Mouse (Mus musculus) small intestine, adult 2 months (tissue): ENCODE measurements around the gene Serpine2. TPM values are rescaled to one million over a fixed set of nuclear protein-coding genes. Genes with fewer than 3 reads are reported as not detected.

Source experiments
- H3K27ac ChIP-seq: fragments of 200-500 bp; 2 replicates; pipeline ENCODE4 v1.5.1; 2012; ENCODE audit warnings: low read depth, low read length, control low read depth, inconsistent platforms; ENCODE audit not compliant: insufficient read depth
- H3K27me3 ChIP-seq: fragments of 200-500 bp; 2 replicates; pipeline ENCODE4 v1.6.1; 2012; ENCODE audit warnings: mild to moderate bottlenecking, moderate library complexity, low read length, inconsistent platforms; ENCODE audit not compliant: control insufficient read depth, insufficient read depth
- H3K36me3 ChIP-seq: fragments of 200-500 bp; 2 replicates; pipeline ENCODE4 v1.6.1; 2012; ENCODE audit warnings: mild to moderate bottlenecking, low read length, control low read depth, inconsistent platforms; ENCODE audit not compliant: control insufficient read depth, insufficient read depth
- H3K4me1 ChIP-seq: fragments of 200-500 bp; 2 replicates; pipeline ENCODE4 v1.6.1; 2012; ENCODE audit warnings: low read length, inconsistent platforms, mixed read lengths; ENCODE audit not compliant: control insufficient read depth, insufficient read depth, insufficient read length
- H3K4me3 ChIP-seq: fragments of 200-500 bp; 2 replicates; pipeline ENCODE4 v1.5.1; 2012; ENCODE audit warnings: low read depth, mild to moderate bottlenecking, control low read depth, inconsistent platforms, low read length, moderate library complexity
- CTCF ChIP-seq: fragments of 200-500 bp; IDR thresholded peaks from 2 replicates; pipeline ENCODE4 v1.5.1; 2012; ENCODE audit warnings: low read depth, mild to moderate bottlenecking, control low read depth, inconsistent platforms, low read length, moderate library complexity, mixed read lengths; ENCODE audit not compliant: insufficient replicate concordance, insufficient read length; ENCODE audit errors: extremely low read depth
- POLR2A ChIP-seq: fragments of 200-500 bp; IDR thresholded peaks from 2 replicates; pipeline ENCODE4 v1.6.1; 2012; ENCODE audit warnings: low read depth, mild to moderate bottlenecking, control low read depth, inconsistent platforms, low read length, moderate library complexity
- WGBS: fragments of 180-500 bp; shearing (Covaris S2); methylation state at CpG from one replicate; pipeline ENCODE4 v1.1.7; 2018; 5-methylcytosine and 5-hydroxymethylcytosine counted together
- polyA plus RNA-seq: library from polyadenylated mRNA; depleted of rRNA; stranded (reverse); fragments of >200 nt; gene quantifications from 2 replicates; pipeline ENCODE4 v1.2.3, GENCODE M21; 2012

Serpine2 gene
- polyA plus RNA-seq, 1 experiment = 2.2 TPM

DNA sequence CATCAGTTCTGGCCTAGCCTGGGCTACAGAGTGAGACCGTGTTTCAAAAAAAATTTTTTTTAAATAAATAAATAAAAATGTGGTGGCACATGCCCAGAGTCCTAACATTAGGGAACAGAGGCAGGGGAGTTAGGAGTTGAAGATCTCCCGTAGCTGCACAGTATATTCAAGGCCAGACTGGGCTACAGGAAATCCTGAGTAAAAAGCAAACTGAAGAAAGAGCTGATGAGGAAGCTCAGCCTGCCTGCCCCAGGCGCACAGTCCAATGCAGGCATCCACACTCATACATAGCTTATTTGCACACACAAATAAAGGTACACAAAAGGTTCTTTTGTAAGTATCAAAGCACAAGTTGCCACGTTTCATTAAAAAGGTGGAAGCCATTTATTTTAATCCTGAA lies 103.4 kb downstream of the Serpine2 start:
- Histone ChIP-seq H3K27ac (no peak overlapping the region), H3K36me3 (no peaks in the 10 kb centered on the region), H3K4me1 (peaks cover 23% of the 10 kb centered on the region), H3K27me3 (no peaks in the 10 kb centered on the region), H3K4me3 (no peak overlapping the region)
- no peak for TF ChIP-seq POLR2A
- TF ChIP-seq CTCF = no peak
- 77% methylated on average over 4 of the region's 4 CpGs for WGBS

DNA sequence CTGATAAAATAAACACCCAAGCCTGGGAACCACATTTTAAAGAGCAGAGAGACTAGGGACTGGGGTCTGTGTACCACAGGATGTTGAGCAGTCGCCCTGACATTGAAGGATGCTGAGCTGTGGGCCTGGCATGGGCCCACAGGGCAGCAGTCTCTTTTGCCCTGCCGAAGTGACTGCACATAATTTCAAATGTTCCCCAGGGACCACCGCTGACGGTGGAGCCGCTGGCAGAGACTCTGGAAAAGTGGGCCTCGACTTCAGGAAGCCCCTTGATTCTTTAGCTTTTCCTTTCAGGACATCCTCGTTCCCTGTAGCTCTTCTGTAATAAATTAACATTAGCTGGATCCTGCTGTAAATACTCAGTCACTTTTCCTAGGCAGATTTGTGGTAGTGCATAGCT lies 103.8 kb downstream of the Serpine2 start:
- Histone ChIP-seq H3K27me3 (no peaks in the 10 kb centered on the region), H3K4me1 (peaks cover 25% of the 10 kb centered on the region), H3K27ac (no peak overlapping the region), H3K36me3 (no peaks in the 10 kb centered on the region), H3K4me3 (no peak overlapping the region)
- TF ChIP-seq CTCF (no peak), POLR2A (no peak)
- 74% methylated on average over 7 of the region's 7 CpGs for WGBS

DNA sequence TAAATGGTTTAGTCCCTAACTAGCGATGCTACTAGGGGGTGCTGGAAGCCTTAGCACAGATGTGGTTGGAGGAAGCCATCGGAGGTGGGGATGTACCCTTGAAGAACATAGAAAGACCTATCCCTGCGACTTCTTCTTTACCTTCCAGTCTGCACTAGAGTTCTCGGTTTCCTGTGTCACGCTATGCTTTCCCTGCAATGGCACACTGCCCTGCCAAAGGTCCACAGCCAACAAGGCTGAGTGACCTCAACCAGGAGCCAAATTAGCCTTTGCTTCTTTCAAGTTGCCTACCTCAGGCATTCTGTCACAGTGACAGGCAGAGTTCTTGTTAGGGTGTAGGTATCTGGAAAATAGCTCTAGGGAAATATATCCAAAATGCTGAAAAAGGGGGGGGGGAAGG lies 104.6 kb downstream of the Serpine2 start:
- H3K27ac ChIP-seq = no peak overlapping the region
- no peaks in the 10 kb centered on the region for H3K27me3 ChIP-seq
- peaks cover 30% of the 10 kb centered on the region for H3K4me1 ChIP-seq
- 87% methylated on average over 5 of the region's 5 CpGs for WGBS
- H3K4me3 ChIP-seq = no peak overlapping the region
- TF ChIP-seq POLR2A = no peak
- no peak for TF ChIP-seq CTCF
- H3K36me3 ChIP-seq = no peaks in the 10 kb centered on the region

DNA sequence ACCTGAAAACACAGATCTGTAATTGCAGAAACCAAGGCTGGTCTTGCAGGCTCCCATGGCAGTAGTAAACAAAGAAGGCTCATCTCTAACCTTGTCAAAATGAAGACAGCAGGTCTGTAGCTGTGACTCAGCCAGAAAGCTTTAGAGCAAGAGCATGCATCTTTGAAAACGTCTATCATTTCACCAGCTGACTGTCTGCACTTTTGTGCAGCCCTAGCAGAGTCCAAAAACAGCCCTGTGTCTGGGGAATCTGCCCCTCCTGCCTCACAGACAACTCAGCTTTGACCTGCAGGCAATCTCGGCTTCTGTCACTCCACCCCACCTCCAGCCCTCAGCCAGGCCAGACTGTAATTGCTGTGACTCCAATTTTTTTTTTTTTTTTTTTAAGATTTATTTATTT lies 105.6 kb downstream of the Serpine2 start:
- Histone ChIP-seq H3K4me1 (peaks cover 31% of the 10 kb centered on the region), H3K4me3 (no peak overlapping the region), H3K27me3 (no peaks in the 10 kb centered on the region), H3K27ac (no peak overlapping the region), H3K36me3 (no peaks in the 10 kb centered on the region)
- TF ChIP-seq CTCF (no peak), POLR2A (no peak)
- WGBS = 39% methylated on average over 2 of the region's 2 CpGs

DNA sequence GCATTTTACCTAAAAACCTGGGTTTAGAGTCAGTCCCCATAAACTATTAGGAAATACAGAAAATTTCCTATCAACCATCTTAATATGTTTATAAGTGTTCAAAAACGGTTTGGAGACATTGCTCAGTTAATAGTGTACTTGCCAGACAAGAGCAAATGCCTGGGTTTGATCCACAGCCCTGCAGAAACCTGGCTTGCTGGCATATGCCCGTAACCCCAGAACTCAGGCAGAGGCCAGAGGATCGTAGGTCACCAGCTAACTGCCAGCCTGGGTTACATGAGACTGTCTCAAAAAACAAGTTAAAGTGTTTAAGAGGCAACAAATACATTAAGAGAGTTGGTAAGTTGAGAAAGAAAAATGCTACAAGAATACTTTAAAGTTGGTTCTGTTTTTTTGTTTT lies 106.0 kb downstream of the Serpine2 start:
- H3K27ac ChIP-seq = no peak overlapping the region
- H3K36me3 ChIP-seq = no peaks in the 10 kb centered on the region
- no peak overlapping the region for H3K4me3 ChIP-seq
- H3K4me1 ChIP-seq = peaks cover 31% of the 10 kb centered on the region
- 85% methylated on average over 3 of the region's 3 CpGs for WGBS
- H3K27me3 ChIP-seq = no peaks in the 10 kb centered on the region
- TF ChIP-seq CTCF (no peak), POLR2A (no peak)

DNA sequence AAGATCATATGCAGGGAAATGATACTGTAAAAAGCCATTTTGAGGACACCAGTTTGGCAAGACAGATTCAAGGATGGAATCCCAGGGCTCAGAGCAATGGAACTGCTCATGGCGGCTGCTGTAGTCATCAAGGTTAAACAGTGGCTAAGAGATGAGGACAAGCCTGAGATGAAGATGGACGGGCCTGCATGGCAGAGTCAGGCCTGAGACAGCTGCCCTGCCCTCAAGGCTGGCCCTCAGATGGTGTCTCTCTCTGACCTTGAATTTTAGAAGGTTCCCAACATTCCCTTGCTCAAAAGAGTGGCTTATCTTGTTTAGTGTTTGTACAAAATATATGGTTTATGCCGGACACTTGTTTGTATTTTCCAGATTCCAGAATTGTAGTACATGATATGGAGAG lies 107.5 kb downstream of the Serpine2 start:
- Histone ChIP-seq H3K4me1 (peaks cover 24% of the 10 kb centered on the region), H3K4me3 (no peak overlapping the region), H3K27ac (no peak overlapping the region), H3K36me3 (no peaks in the 10 kb centered on the region), H3K27me3 (no peaks in the 10 kb centered on the region)
- 89% methylated on average over 3 of the region's 3 CpGs for WGBS
- TF ChIP-seq CTCF = no peak
- no peak for TF ChIP-seq POLR2A

DNA sequence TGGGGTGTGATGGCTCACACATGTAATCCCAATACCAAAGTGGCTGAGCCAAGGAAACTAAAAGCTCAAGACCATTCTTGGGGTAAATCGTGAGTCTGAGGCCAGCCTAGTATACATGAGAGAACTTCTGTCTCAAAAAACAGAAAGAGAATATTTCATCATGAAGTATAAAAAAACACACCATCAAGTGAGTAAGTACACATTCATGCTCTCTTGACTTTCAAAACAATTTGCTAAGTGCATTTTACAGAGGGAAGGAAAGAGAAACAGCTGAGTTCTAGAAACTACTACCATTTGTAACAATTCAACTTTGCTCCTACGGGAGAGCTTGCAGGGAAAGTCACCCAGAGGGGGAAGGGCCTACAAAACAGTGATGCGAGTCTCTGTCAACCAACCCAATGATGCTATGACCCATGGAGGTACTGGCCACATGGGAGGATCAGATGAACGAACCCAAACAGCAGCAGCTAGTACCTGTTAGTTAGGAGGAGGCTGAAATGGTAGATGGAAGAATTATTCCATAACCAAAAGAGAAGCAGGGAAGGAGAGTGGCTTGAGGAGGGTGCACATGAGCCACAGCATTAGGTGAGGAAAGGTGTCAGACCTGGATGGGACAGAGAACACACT lies 108.2 kb downstream of the Serpine2 start:
- Histone ChIP-seq H3K27me3 (no peaks in the 10 kb centered on the region), H3K27ac (peak overlapping the region; percentile 65), H3K4me1 (peaks cover 24% of the 10 kb centered on the region), H3K36me3 (no peaks in the 10 kb centered on the region), H3K4me3 (no peak overlapping the region)
- TF ChIP-seq CTCF (no peak), POLR2A (no peak)
- WGBS = 67% methylated on average over 4 of the region's 4 CpGs
